Mouse (Mus musculus) spleen, postnatal 14 days (tissue): ENCODE measurements around the gene Stap1.

Experiments used
- DNase-seq, 2 experiments: peaks; one replicate each; pipeline ENCODE4 v3.0.0; 2021 to 2022; ENCODE audit warnings: low spot score in 2 of 2

Stap1 gene

DNA sequence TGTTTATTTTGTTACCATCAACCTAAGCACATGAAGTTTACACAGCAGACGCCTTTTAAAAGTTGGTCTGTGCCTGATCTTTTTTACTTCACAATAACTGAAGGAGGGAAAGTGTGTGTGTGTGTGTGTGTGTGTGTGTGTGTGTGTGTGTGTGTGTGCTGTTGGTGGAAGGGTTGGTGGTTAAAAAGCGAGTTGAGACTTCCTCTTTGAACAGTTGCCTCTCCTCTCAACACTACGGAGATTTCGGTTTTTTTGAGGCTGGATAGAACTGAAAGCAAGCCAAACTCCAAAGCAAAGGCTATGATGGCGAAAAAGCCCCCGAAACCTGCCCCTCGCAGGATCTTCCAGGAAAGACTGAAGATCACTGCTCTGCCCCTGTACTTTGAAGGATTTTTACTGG, at the start of gene Stap1:
Gene Stap1, plus strand, starts transcription at position 209 of the 400 bp plus-strand sequence.
- no peak for DNase-seq

DNA sequence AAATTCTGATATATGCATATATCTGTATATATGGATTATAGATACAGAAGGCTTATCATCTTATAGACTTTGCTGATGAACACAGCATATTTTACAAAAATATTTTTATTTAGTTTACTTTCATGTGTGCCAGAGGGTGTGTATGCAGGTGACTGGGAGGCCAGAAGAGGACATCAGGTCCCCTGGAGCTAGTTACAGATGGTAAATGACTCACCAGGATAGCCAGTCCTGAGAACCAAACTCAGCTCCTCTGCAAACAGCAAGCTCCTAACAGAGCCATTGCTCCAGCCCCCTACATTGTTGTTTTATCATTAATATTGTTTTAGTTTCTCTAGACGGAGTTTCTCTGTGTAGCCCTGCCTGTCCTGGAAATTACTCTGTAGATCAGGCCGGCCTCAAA, 41.7 kb upstream of the Stap1 start:
- DNase-seq = no peak

DNA sequence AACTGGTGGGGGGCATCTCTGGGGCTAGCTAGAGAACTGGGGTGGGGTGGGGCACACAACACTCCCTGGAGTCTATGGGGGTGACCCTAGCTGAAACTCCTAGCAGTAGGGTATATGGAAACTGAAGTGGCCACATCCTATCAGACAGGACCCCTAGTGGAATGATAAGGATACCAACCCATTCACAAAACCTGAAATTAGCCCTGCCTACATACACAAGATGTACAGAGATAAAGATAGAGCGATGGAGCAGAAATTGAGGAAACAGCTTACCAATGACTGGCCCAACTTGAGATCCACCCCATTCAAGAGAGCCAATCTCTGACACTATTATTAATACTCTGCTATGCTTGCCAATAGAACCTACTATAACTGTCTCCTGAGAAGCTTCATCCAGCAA, 8.0 kb upstream of the Stap1 start:
- DNase-seq = no peak

DNA sequence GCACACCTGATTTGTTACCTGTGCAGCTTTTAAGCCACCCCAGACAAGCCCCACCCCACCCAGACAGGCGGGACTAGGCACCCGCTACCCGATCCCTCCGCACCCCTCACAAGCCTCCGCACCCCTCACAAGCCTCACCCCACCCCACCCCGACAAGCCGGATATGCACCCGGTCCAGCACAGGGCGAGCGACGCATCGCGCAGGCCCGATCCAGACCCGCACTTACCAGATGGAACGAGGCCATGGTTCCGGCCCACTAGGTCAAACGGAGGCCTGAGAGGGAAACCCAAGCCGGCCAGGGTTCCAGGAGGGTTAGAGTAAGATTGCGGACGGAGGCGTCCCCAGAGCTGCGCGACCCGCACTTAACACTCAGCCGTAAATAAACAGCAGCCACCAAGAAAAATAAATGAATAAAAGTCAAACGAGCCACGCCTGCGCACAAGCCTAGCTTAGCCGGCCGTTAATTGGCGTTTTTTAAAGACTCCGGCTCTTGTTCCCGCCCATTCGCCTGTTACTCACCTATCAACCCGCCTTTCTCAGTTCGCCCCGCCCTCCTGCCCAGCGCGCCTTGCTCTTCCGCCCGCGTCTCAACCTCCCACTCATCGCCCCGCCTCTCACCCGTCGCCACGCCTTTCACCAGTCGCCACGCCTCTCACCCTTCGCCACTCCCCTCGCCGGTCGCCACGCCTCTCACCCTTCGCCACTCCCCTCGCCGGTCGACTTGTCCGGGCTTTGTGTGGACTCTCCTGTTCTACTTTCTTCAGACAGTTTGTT, 6.3 kb upstream of the Stap1 start, which contains the start of gene Cenpc1:
Gene Cenpc1, minus strand, starts transcription at position 483 of the 775 bp plus-strand sequence.
- peak; percentile 98 for DNase-seq

DNA sequence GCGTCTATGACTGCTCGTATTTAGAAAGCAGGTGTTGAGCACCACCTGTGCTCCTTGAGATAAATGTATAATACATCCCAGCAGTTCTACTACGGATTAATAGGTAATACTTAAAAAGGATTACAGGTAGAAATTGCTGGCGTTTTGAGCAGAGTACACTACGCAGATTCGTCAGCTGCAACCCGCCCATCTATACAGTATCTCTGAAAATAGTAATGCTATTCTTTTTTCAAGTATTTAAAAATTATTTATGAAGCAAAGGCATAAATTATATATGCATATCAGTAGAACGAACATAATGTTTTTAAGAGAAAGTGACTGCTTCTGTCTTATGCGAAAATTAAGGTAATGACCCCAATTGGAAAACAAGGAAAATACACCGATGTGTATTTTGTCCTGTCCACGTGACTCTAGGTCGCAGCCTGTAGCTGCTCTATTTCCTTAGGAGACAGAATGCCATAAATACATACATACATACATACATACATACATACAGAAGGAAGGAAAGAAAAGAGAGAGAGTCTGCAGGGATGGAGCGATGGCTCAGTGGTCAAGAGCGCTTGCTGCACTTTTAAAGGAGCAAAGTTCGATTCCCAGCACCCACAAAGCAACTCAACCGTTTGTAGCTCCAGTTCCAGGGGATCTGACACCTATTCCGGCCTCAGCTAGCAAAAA, 5.5 kb upstream of the Stap1 start:
- no peak for DNase-seq

DNA sequence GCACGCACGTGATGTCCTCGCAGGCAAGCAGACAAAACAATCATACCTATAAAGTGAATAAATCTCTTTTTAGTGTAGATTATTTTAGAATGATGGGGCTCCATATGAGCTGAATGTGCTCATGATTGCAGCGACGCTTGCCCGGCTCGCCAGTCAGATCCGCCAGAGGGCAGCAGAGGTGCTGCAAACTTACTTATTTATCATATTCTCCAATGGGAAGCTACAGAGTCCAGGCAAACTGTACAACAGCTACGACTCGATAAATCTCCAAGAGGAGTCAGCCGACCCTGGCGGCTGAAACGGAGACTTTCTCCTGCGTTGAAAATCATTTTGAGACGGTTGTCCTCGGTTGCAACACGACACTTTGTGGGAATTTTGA, 5.0 kb upstream of the Stap1 start:
- peak; percentile 81 to 85 for DNase-seq

DNA sequence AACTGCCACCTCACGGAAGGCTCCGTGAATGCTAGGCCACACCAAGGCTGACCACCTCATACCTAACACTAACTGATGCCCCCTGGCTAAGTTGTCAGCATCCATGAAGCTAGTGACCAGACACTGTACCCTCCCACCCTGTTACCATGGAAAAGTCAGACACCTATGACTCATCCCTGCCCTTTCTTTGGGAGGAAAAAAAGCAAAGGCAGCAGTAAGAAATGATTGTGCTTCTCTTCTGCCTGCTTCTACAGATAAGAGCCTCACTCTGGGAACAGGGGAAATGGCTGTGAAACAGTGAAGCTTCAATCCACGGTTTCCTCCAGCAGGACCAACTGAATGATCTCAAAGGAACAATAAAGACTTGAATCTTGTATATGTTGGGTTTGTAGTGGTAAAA, 3.1 kb upstream of the Stap1 start:
- DNase-seq = no peak

DNA sequence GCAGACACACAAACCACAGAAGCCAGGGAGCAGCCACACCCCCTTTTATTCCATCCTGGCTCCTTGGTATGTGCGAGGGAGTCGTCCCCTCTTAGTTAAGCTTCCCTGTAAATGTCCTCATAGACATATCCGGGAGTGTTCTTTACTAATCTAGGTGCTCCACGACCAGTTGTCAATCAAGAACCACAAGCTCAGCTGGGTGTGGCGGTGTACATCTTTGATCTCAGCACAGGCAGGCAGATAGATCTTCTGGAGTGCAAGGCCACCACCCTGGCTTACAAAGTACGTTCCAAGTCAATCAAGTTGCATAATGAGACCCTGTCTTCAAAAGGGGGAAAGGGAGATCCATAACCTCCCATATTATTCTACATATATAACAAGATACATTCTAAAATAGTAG, 2.4 kb upstream of the Stap1 start:
- no peak for DNase-seq

DNA sequence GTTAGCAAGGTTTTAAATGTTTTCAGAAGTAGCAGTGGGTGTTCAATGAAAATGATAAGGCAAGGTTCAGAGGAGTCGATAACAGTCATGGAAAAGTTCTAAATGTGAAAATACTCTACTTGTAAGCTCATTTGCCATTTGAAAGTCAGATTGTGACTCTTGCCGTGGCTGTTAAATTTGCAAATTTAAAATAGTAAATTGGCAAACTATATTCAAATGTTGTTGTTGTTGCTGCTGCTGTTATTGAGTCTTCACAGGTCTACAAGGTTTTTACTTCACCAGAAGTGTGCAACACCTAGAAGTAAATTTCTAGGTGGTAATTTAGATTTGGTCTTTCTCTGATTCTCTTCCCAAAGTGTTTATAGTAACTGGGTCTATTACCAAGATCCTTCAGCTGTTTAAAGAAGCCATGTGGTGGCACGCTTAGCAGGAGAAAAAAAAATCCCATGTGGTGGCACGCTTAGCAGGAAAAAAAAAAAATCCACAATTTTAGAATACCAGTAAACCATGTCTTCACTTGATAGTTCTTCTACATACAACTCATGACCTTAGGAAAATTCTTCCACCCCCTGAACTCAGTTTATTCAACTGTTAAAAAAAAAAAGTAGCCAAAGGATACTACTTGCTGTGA, 1.3 kb downstream of the Stap1 start:
- DNase-seq = no peak

DNA sequence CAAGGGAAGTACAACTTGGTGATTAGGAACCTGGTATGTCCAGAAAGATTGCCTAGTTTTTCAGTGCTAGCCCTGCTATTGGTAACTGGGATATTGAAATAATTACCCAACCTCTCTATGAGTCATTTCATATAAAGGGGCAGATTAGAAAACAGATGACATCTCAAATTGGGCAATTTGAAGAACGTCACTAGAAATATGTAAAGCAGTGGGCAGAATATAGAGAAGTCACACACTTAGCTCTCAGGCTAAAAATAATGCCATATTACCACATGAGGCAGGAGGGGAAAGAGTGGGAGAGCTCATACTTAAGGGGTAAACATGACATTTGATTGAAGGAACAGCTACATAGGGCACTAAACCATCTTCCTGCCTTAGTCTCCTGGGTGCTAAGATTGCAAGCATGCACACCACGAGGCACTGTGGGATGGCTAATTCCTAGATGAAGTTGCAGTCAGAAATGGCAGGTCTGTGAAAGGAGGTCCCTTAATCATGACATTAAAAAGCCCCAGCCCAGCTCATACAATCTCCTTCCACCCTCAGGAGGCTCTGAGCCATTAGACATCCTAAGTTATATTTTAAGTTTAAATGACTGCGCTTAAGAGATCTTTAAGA, 7.3 kb downstream of the Stap1 start:
- no peak for DNase-seq

DNA sequence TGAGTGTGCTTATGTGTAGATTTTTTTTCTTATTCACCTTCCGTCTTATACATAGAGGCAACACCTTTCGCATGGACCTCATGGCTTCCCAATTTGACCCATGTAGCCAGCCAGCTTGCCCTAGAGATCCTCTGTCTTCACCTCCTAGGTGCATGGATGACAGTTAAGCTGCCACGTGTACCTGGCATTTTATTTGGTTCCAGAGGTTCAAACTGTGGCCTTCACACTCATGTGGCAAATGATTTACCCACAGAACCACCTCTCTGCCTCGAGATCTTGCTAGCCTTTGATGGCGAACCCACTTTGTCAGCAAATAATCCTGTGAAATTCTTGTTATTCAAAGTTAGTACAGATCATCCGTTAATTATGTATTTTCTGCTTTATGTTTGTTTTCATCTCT, 12.4 kb downstream of the Stap1 start:
- no peak for DNase-seq

DNA sequence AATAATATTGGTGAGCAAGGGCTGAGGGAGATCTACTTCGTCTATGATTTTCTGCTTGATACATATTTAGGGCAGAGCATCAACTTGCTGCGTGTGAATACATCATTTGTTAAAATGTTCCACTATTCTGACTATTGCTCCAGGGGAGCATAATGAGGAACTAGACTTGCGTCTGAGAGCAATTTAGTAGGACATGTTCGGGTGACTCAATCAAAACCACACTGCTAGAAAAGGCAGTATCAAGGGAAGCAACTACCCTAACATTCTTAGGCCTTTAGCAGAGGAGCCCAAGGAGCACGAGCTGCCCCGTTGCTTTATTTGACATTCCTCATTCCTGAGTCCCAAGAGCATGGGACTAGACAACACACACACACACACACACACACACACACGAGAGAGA, 13.4 kb downstream of the Stap1 start:
- no peak for DNase-seq

DNA sequence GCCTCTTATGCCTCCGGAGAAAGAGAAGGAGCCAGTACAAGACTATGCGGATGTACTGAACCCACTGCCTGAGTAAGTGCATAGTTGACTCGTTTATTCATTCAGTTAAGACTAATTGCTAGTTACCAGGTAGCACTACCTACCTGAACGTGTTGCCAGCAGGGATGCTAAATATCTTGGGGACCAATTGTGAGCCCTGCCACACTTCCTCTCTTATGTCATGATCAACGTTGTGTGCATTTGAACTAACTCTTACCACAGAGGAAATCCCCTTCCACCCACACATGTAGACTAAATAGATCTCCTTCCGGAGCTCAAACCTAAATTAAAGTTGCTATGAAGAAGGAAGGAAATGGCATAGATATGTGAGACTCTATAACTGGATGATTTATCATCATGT, 15.2 kb downstream of the Stap1 start:
- DNase-seq = no peak

DNA sequence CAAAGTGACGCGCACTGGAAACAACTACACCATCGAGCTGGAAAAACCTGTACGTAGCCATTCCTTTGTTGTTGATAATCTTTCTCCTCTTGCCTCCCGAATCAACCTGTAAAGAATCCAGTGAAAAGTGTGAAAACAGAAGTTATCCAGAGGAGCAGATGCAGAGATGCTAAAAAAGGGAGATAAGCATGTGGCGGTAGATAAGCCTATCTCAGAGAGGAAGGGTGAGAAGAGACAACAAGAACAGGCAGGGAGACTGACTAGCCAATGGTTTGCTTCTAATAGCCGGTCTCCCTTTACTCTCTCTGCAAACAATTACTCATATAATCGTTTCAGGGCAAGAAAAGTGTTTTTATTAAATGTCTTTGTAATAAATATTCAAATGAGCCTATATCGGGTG, 23.2 kb downstream of the Stap1 start:
- DNase-seq = no peak

DNA sequence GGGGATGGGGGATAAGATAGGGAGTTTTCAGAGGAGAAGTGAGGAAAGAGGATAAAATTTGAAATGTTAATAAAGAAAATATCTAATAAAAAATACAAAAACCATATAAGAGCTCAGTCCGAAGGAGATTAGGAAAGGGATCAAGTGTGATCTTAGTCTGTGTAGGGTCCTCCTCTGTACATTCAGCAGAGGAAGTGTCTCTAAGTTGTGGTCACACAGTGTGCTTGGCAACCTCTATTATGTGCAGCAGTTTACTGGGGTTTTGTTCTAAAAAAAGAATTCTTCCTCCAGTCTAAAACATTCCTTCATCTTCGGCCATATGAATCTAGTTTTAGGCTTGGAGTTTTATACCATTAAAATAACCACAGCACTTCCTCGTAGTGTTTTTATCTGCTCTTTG, 27.4 kb downstream of the Stap1 start:
- DNase-seq = no peak

DNA sequence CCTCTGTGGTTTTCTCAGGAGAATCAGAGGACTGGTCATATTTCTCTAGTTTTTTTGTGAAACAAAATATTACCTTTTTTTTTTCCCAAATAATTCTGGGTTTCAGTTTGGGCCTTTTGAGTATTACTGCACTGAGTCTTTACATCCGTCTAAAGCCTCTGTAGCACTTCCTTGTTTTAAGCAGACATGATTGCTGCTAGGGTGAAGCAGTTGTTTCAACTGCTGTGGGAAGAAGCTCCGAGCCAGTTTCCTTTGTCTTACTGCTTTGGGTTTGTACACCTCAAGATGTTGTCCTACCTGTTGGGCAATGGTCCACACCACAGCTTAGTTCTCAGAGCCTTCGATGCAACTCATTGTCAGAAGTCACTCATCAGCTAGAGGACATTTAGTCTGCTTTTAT, 29.1 kb downstream of the Stap1 start:
- DNase-seq = no peak

DNA sequence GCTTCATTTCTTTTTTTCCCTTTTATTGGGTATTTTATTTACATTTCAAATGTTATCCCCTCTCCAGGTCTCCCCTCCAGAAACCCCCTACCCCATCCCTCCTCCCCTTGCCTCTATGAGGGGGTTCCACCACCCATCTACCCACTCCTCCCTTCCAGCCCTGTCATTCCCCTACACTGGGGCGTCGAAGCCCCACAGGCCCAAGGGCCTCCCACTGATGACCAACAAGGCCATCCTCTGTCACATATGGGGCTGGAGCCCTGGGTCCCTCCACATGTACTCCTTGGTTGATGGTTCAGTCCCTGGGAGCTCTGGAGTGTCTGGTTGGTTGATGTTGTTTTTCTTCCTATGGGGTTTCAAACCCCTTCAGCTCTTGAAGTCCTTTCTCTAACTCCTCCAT, 30.6 kb downstream of the Stap1 start:
- DNase-seq = no peak

DNA sequence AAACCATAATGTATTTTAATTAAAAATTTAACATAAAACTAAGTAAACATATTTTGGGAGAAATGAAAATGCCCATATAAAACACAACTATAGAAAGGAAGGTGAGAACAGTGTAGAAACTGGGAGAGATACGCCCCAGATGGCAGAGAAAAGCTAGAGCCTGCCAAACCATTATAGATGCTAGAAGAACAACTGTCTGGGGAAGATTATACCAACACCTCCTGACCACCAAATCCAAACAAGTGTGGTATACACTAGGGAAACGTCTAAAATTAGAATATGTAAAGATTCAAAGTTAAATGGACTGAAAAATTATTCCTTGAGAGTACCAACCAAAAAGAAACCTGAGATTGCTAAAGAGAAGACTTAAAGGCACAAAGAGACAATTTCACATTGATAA, 35.1 kb downstream of the Stap1 start:
- DNase-seq = no peak

DNA sequence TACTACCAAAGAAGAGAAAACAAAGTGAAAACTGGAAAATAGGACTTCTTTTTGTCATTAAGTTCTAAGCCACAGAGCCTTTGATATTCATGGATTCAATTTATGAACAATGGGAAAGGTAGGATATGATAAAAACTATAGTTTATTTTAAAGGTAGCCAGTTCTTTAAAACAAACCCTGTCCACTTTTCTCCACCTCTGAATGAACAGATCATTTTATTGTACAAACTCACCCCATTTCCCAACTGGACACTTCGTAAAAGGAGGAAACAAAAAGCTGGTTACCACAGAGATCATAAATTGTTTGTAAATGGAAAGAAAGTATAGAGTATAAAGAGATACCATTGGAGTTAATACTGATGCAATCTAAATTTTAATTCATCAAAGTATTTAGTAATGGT, 39.5 kb downstream of the Stap1 start:
- DNase-seq = no peak

DNA sequence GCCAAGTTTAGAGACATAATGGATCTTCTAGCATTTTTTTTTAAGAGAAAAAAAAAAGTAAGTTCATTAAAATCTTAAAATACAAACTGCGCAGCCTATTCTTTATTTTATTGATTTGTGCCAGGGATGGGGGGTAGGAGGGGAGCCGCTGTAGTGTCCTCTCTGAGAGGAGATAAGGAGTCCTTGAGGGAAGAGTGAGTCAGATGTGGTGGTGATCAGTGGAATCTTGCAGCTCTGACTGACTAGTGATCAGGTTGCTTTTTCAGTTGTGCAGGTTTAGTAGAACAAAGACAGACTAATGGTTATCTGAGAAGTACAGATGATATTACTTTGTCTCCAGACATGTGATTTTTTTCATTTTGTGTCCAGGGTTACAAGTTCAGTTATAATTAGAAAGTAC, 41.5 kb downstream of the Stap1 start:
- DNase-seq = no peak

DNA sequence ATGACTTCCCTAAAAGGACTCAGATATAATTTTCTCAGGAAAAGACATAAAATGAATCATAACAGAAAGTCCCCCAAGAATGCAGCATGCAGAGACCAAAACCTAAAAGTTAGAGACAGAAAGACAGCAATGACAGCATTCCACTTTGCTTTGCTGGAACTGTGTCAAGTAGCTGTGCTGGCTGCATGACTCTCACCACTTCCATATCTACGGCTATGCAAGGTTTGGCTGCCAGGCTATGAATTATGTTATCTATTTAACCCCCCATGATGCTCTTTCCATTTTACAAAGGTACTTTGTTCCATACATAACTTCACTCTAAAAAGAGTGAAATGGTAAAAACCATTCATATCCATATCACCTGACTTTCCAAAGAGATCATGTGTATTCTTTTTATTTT, 42.5 kb downstream of the Stap1 start:
- no peak for DNase-seq

DNA sequence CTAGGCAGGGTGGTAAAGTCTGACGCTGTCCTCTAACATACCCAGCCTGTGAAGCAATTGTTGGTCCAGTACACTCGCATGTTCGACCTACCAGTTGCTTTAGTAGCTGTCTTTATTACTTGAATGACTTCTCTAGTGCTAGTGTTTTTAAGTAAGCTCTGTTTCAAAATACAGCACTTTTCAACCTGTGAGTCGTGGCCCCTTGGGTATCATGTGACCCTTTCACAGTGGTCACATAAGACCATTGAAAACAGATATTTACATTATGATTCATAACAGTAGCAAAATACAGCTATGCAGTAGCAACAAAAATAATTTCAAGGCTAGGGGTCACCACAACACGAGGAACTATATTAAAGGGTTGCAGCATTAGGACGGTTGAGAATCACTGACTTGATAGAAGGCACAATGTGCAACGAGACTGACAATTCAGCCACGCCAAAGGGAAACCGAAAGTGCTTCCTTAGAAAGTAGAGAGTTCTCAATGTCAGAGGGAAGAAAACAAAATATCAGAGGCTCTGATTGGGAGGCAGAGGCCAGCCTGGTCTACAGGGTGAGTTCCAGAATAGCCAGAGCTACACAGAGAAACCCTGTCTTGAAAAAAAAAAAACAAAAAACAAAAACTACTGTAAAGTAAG, 47.0 kb downstream of the Stap1 start:
- no peak for DNase-seq
